Mouse (Mus musculus) testis, postnatal 10 days (tissue): ENCODE measurements around the gene Gm2a.
"Not testable (repeated sequence)": the region's sequence is repeated elsewhere in the genome, so short reads cannot be mapped to it uniquely, and the experiment has no call there.

Source experiments
- DNase-seq: peaks from one replicate; pipeline ENCODE4 v3.0.0; 2021; ENCODE audit warnings: low spot score

Gene Gm2a

GRCm38 (mm10) chr11:55096731-55097462 is 1.0 kb upstream of the Gm2a start:
- DNase-seq = no peak

- no peak for DNase-seq
These were observed 437 bp downstream of the Gm2a start for GRCm38 (mm10) chr11:55098189-55098915.

- no peak for DNase-seq
These were observed 1.3 kb downstream of the Gm2a start for GRCm38 (mm10) chr11:55099019-55099771.

GRCm38 (mm10) chr11:55099868-55100267 is 2.0 kb downstream of the Gm2a start:
- no peak for DNase-seq

- DNase-seq = no peak
These were observed 4.1 kb downstream of the Gm2a start for GRCm38 (mm10) chr11:55102015-55102414.

- no peak for DNase-seq
These were observed 5.3 kb downstream of the Gm2a start for GRCm38 (mm10) chr11:55103229-55103628.

GRCm38 (mm10) chr11:55105389-55105788 is 7.5 kb downstream of the Gm2a start:
- no peak for DNase-seq

- no peak for DNase-seq
These were observed 8.7 kb downstream of the Gm2a start for GRCm38 (mm10) chr11:55106636-55107035.

- DNase-seq = no peak
These were observed 11.8 kb downstream of the Gm2a start for GRCm38 (mm10) chr11:55109521-55110300.

- peak; percentile 70 for DNase-seq
These were observed 12.8 kb downstream of the Gm2a start for GRCm38 (mm10) chr11:55110566-55111169.

GRCm38 (mm10) chr11:55113209-55113860 is 15.4 kb downstream of the Gm2a start:
- no peak for DNase-seq

GRCm38 (mm10) chr11:55113861-55114250 is 15.9 kb downstream of the Gm2a start:
- DNase-seq = not testable (repeated sequence)

- DNase-seq = no peak
These were observed 16.4 kb downstream of the Gm2a start for GRCm38 (mm10) chr11:55114291-55114690.

GRCm38 (mm10) chr11:55116004-55116403 is 18.1 kb downstream of the Gm2a start:
- no peak for DNase-seq

GRCm38 (mm10) chr11:55117031-55117430 is 19.1 kb downstream of the Gm2a start:
- no peak for DNase-seq

GRCm38 (mm10) chr11:55120279-55120678 is 22.4 kb downstream of the Gm2a start:
- DNase-seq = no peak

GRCm38 (mm10) chr11:55120821-55121271 is 22.9 kb downstream of the Gm2a start:
- DNase-seq = peak; percentile 58

- no peak for DNase-seq
These were observed 23.5 kb downstream of the Gm2a start for GRCm38 (mm10) chr11:55121430-55121829.

- no peak for DNase-seq
These were observed 28.7 kb downstream of the Gm2a start for GRCm38 (mm10) chr11:55126663-55127062.

GRCm38 (mm10) chr11:55127937-55128336 is 30.0 kb downstream of the Gm2a start:
- DNase-seq = no peak

GRCm38 (mm10) chr11:55128411-55128810 is 30.5 kb downstream of the Gm2a start:
- no peak for DNase-seq
